In the genomic region with DNA sequence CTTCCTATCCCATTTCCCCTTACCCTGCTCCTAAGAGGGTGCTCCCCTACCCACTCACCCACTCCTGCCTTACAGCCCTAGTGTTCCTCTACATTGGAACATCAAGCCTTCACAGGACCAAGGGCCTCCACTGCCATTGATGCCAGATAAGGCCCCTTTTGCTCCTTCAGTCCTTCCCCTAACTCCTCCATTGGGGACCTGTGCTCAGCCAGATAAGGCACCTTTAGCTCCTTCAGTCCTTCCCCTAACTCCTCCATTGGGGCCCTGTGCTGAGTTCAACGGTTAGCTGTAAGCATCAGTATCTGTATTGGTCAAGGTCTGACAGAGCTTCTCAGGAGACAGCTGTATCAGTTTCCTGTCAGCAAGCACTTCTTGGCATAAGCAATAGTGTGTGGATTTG, we compare ENCODE assay signal across 16 mouse cellular contexts.
"Had no signal": no experiment of that assay in that cellular context is flagged by ENCODE, and none has a peak within 500 bp of the region (broad histone marks: within the 10 kb centered on the region; RNA-seq: fewer than 3 reads in every experiment).

No protein-coding gene starts in this region.

- H3K9ac ChIP-seq: neural tube, embryonic 13.5 days; neural tube, embryonic 15.5 days; stomach, embryonic 15.5 days had no signal

- DNase-seq: retina, postnatal 1 day; right cerebral cortex, adult 18-20 months; right cerebral cortex, postnatal 14 days; right cerebral cortex, postnatal 25 days; right cerebral cortex, postnatal 4 days; spleen, adult 18-20 months; thymus, adult 18-20 months; thymus, adult 2 months; thymus, postnatal 14 days; thymus, postnatal 25 days; thymus, postnatal 36 days; thymus, postnatal 4 days had no signal

- H3K9me3 ChIP-seq: neural tube, embryonic 13.5 days; neural tube, embryonic 15.5 days; stomach, embryonic 15.5 days had no signal

- H3K27ac ChIP-seq: neural tube, embryonic 13.5 days; neural tube, embryonic 15.5 days; stomach, embryonic 15.5 days; stomach, postnatal 0 days had no signal

- H3K27me3 ChIP-seq: neural tube, embryonic 13.5 days; neural tube, embryonic 15.5 days; stomach, embryonic 15.5 days had no signal

- H3K4me2 ChIP-seq: neural tube, embryonic 13.5 days; neural tube, embryonic 15.5 days; stomach, embryonic 15.5 days had no signal

- H3K4me1 ChIP-seq: neural tube, embryonic 13.5 days; neural tube, embryonic 15.5 days; stomach, embryonic 15.5 days had no signal

- H3K4me3 ChIP-seq: neural tube, embryonic 13.5 days; neural tube, embryonic 15.5 days; stomach, embryonic 15.5 days had no signal

- H3K36me3 ChIP-seq: neural tube, embryonic 13.5 days; neural tube, embryonic 15.5 days; stomach, embryonic 15.5 days had no signal
